Mouse (Mus musculus) E14TG2a.4 (cell line): ENCODE measurements around the gene Spryd3.

ENCODE experiments used
- CTCF ChIP-seq: conservative IDR thresholded peaks from 2 replicates; pipeline ENCODE4 v1.5.1; 2014; ENCODE audit warnings: low read length
- NANOG ChIP-seq: IDR thresholded peaks from 2 replicates; pipeline ENCODE4 v1.6.1; 2014; ENCODE audit warnings: borderline replicate concordance, low read length, mixed read lengths

GRCm38 (mm10) chr15:102176571-102177316 is 40.7 kb upstream of the Spryd3 start:
- TF ChIP-seq CTCF (no peak), NANOG (no peak)
